Mouse (Mus musculus): ENCODE measurements around the gene Lcat. TPM values are rescaled to one million over a fixed set of nuclear protein-coding genes. Genes with fewer than 3 reads are reported as not detected.
A peak's percentile ranks its signal among the peaks of the same experiment; 100 is the strongest.

Gene Lcat
- total and polyA plus RNA-seq, 3 experiments: 1.1 to 2.5 TPM; not detected in 1

GRCm38 (mm10) chr8:105966692-105967311, 23.6 kb upstream of the Lcat start:
- peak; percentile 91 for DNase-seq (ENCODE audit: low read depth, low spot score)
- H3K9ac ChIP-seq (ENCODE audit: control insufficient read depth, low read depth, low read length, poor library complexity, severe bottlenecking): peak overlapping the region; percentile 57
- peak overlapping the region; percentile 64 to 88 for H3K4me3 ChIP-seq (ENCODE audit: control insufficient read depth in 1 of 2, insufficient read depth in 1 of 2, low read depth in 2 of 2, low read length in 2 of 2)
- H3K4me1 ChIP-seq (ENCODE audit: control insufficient read depth in 1 of 2, insufficient read depth in 2 of 2, low read length in 2 of 2): peaks cover 3 to 23% of the 10 kb centered on the region in 2 experiments; a peak in 3 of 4 replicates
- peak overlapping the region; percentile 96 for H3K27ac ChIP-seq (ENCODE audit: control insufficient read depth, low read depth, low read length)
- H3K27me3 ChIP-seq (ENCODE audit: control insufficient read depth in 1 of 2, insufficient read depth in 2 of 2, low read length in 2 of 2): no peaks in the 10 kb centered on the region
- H3K9me3 ChIP-seq (replicated peaks; ENCODE audit: insufficient read depth, low read length): no peaks in the 10 kb centered on the region
- peaks cover 18% of the 10 kb centered on the region for H3K79me2 ChIP-seq (ENCODE audit: control insufficient read depth, insufficient read depth, low read length, poor library complexity)
- H3K36me3 ChIP-seq (ENCODE audit: control insufficient read depth in 1 of 2, insufficient read depth in 2 of 2, low read length in 2 of 2): peaks cover 0 to 5% of the 10 kb centered on the region in 2 experiments; a peak in 2 of 4 replicates
- TF ChIP-seq MYC (IDR thresholded peaks at IDR 0.05; ENCODE audit: low read depth, low read length) (peak; percentile 34), CHD1 (IDR thresholded peaks at IDR 0.05; ENCODE audit: low read depth, low read length) (no peak), MYB (IDR thresholded peaks at IDR 0.05; ENCODE audit: low read depth, low read length) (no peak), TCF12 (IDR thresholded peaks at IDR 0.05; ENCODE audit: low read depth, low read length) (peak; percentile 87), NRF1 (IDR thresholded peaks at IDR 0.05; ENCODE audit: insufficient read depth, low read depth, low read length, poor library complexity, severe bottlenecking) (no peak), MAX (IDR thresholded peaks at IDR 0.05; ENCODE audit: low read length) (peak; percentile 46; the same call in 1 of the 2 replicates), ZMIZ1 (IDR thresholded peaks at IDR 0.05; ENCODE audit: low read depth, low read length) (no peak), MEF2A (IDR thresholded peaks at IDR 0.05; ENCODE audit: extremely low read depth, insufficient replicate concordance, low read depth, low read length, poor library complexity, severe bottlenecking) (no peak), POLR2AphosphoS5 (IDR thresholded peaks at IDR 0.05; ENCODE audit: borderline replicate concordance, low read depth, low read length) (no peak), CTCF (IDR thresholded peaks at IDR 0.05 in 2 of 3, conservative IDR thresholded peaks at IDR 0.05 in 1 of 3; ENCODE audit: control insufficient read depth in 1 of 3, insufficient read depth in 1 of 3, low read depth in 2 of 3, low read length in 3 of 3, poor library complexity in 1 of 3, severe bottlenecking in 1 of 3) (peak in 2 of 3 experiments; percentile 19 to 28; a peak in 1 of 6 replicates), POLR2A (IDR thresholded peaks at IDR 0.05; ENCODE audit: control insufficient read depth in 1 of 2, insufficient read depth in 1 of 2, low read depth in 1 of 2, low read length in 2 of 2, poor library complexity in 1 of 2) (peak in 1 of 2 experiments; percentile 53; a peak in 1 of 4 replicates), SMC3 (IDR thresholded peaks at IDR 0.05; ENCODE audit: low read depth, low read length) (peak; percentile 34; the same call in 1 of the 2 replicates), JUND (IDR thresholded peaks at IDR 0.05; ENCODE audit: low read depth, low read length) (no peak), ZNF384 (IDR thresholded peaks at IDR 0.05; ENCODE audit: low read depth, low read length) (no peak), GABPA (IDR thresholded peaks at IDR 0.05; ENCODE audit: low read depth, low read length) (no peak), BHLHE40 (IDR thresholded peaks at IDR 0.05; ENCODE audit: borderline replicate concordance, low read depth, low read length) (no peak), EP300 (IDR thresholded peaks at IDR 0.05; ENCODE audit: low read depth in 1 of 2, low read length in 2 of 2) (peak; percentile 74 to 88; a peak in 3 of 4 replicates), ELF1 (IDR thresholded peaks at IDR 0.05; ENCODE audit: low read depth, low read length) (no peak; the same call in 1 of the 2 replicates), ZC3H11A (IDR thresholded peaks at IDR 0.05; ENCODE audit: low read depth, low read length) (no peak), ZKSCAN1 (IDR thresholded peaks at IDR 0.05; ENCODE audit: low read depth, low read length) (no peak), NELFE (IDR thresholded peaks at IDR 0.05; ENCODE audit: low read depth, low read length) (peak; percentile 29; the same call in 1 of the 2 replicates), UBTF (IDR thresholded peaks at IDR 0.05; ENCODE audit: borderline replicate concordance, insufficient read depth, low read depth, low read length) (peak; percentile 92), MAFK (IDR thresholded peaks at IDR 0.05; ENCODE audit: borderline replicate concordance, low read depth, low read length) (0 out of 2 replicates have a peak, but pooled peaks have one; percentile 13), POLR2AphosphoS2 (IDR thresholded peaks at IDR 0.05; ENCODE audit: low read length) (no peak), USF2 (IDR thresholded peaks at IDR 0.05; ENCODE audit: borderline replicate concordance in 1 of 2, insufficient read depth in 1 of 2, low read depth in 1 of 2, low read length in 2 of 2) (no peak), GATA1 (IDR thresholded peaks at IDR 0.05; ENCODE audit: low read depth, low read length) (peak; percentile 84), HCFC1 (IDR thresholded peaks at IDR 0.05; ENCODE audit: low read depth, low read length) (peak; percentile 57), MAZ (IDR thresholded peaks at IDR 0.05; ENCODE audit: low read depth, low read length) (peak; percentile 63; the same call in 1 of the 2 replicates), CHD2 (IDR thresholded peaks at IDR 0.05; ENCODE audit: low read length) (no peak), ETS1 (IDR thresholded peaks at IDR 0.05; ENCODE audit: low read depth, low read length) (peak; percentile 75), RCOR1 (IDR thresholded peaks at IDR 0.05; ENCODE audit: low read depth, low read length) (peak; percentile 48), TBP (IDR thresholded peaks at IDR 0.05; ENCODE audit: low read depth, low read length) (peak; percentile 84), E2F4 (IDR thresholded peaks at IDR 0.05; ENCODE audit: borderline replicate concordance, low read depth, low read length) (0 out of 2 replicates have a peak, but pooled peaks have one; percentile 14), KAT2A (conservative IDR thresholded peaks at IDR 0.05; ENCODE audit: low read depth, low read length) (no peak), SIN3A (IDR thresholded peaks at IDR 0.05; ENCODE audit: low read length) (peak; percentile 81; the same call in 1 of the 2 replicates)
